Mouse (Mus musculus): Measurements from ENCODE around the gene Ankrd11.
A peak's percentile ranks its signal among the peaks of the same experiment; 100 is the strongest.

Ankrd11 gene

DNA sequence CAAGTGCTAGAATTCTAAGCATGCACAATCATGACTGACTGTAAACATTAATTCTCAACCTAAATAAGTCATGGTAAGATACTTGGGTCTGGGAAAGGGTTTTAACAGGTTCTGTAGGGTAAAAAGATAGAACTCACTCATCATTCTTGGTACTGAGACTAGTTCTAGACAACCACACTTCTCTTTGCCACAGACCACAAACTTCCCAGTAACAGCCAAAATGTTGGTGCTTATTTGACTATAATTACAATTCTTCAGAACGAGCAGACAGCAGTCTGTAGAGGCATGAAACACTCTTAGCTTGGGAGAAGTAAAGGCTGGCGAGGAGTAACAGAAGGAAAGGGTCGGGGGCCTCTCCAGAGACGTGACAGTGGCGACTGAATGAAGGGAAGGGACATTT is 80.0 kb downstream of the Ankrd11 start:
- no peak for DNase-seq (ENCODE audit: low spot score in 2 of 2)

- no peak for DNase-seq (ENCODE audit: low spot score in 2 of 2)
Measured at GRCm38 (mm10) chr8:122961458-122961857, 80.6 kb downstream of the Ankrd11 start.

GRCm38 (mm10) chr8:122960932-122961331 is 81.1 kb downstream of the Ankrd11 start:
- no peak for DNase-seq (ENCODE audit: low spot score in 2 of 2)

DNA sequence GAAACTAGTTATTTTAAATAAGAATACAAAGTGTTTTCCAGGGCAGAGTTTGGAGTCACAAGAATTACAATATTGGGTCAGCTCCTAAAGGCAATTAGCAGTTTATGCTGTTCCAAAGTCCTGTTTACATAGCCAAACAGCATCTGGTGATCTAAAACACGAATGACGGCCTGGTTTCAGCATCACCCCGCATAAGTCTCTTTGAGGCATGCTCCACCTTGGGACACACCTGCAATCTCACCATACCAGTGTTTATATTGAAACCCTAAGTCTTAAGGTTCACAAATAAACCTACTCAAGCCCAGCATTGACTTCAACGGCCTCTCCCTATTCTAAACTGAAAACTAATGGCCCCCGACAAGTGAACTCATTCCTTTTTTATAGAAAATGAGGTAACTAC is 81.8 kb downstream of the Ankrd11 start:
- no peak for DNase-seq (ENCODE audit: low spot score in 2 of 2)

DNA sequence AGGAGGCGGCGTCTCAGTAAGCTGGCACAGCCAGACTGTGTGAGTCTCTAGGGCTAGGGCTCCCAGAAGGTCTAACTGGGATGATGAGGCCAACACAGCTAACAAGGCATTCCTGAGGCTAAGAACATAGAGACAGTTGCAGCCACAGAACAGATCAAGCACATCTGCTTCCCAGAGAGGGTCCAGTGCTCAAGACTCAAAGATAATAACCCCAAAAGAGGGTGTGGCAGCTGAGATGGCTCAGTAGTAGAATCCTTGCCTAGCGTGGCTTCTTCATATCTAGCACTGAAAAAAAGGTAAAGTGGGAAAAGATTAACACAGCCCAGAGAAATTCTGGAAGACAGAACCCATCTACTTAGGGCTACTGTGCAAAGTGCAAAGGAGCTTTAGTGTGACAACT is 86.1 kb downstream of the Ankrd11 start:
- no peak for DNase-seq (ENCODE audit: low spot score in 2 of 2)

- DNase-seq (ENCODE audit: low spot score in 2 of 2): no peak
Measured at GRCm38 (mm10) chr8:122955195-122955594, 86.9 kb downstream of the Ankrd11 start.

DNA sequence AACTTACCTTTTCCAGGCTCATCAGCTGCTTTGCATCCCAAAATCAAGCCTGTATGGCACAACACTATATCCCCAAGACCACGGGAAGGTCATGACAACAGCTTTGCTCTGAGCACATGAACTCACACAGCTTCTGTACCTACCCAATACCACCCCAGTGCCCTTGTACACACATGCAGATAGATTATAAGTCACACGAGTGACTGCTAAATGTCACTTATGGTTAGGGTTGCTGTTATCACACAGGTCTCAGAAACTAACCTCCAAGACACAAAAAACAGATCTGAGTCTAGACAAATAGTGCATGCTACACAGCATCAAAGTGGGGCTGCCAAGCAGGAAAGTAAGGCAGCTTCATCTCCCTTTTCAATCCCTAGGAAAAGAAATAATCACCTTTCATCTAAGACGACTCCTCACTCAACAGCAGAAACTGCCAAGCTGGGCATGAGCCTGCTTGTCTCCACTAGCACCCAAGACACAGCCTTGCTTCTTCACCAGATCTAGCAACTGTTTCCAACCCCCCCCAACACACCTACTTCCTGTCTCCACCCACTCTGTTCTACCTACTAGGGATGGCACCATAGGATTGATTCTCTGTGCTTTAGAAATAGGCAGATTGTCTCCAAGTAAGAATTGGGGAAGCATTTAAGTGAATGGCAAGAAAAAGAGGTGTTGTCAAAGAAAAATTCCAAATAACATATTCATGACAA is 87.8 kb downstream of the Ankrd11 start:
- no peak for DNase-seq (ENCODE audit: low spot score in 2 of 2)

DNA sequence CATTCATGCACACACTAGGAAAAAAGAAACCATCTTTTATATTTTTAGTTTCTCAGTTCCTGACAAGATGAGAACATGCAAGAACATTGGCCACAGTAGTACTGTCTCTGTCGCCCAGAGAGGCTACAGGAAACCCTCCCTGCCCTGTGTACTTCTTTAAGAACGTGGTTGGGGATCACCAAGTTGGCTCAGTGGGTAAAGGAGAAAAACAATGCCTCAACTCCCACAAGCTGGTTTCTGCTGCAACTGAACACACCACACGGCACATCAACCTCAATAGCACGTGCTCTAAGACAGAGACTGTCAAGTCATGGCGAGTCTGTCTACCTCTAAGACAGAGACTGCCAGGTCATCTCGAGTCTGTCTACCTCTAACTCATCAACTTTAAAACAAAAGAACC is 89.0 kb downstream of the Ankrd11 start:
- no peak for DNase-seq (ENCODE audit: low spot score in 2 of 2)

- no peak for DNase-seq (ENCODE audit: low spot score in 2 of 2)
Measured at GRCm38 (mm10) chr8:122951456-122951855, 90.6 kb downstream of the Ankrd11 start.

- no peak for DNase-seq (ENCODE audit: low spot score in 2 of 2)
Measured at GRCm38 (mm10) chr8:122949701-122950100, 92.4 kb downstream of the Ankrd11 start.

DNA sequence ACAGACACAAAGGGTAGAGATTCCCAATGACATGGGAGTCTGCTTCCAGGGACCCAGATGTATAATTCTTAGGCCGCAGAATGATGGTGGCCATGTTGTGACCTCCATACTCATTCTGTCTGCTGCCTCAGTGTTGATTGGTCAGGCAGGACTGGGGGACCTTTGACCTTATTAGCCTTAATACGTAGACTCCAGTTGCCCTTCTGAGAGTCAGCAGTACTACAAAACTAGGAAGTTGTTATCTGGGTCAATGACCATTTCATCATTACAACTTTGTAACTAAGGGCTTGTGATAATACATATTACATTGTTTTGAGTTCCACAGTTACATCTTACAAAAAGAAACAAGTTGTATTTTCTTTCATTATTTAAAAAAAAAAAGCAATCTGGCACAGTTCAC is 96.3 kb downstream of the Ankrd11 start:
- DNase-seq (ENCODE audit: low spot score in 2 of 2): no peak

DNA sequence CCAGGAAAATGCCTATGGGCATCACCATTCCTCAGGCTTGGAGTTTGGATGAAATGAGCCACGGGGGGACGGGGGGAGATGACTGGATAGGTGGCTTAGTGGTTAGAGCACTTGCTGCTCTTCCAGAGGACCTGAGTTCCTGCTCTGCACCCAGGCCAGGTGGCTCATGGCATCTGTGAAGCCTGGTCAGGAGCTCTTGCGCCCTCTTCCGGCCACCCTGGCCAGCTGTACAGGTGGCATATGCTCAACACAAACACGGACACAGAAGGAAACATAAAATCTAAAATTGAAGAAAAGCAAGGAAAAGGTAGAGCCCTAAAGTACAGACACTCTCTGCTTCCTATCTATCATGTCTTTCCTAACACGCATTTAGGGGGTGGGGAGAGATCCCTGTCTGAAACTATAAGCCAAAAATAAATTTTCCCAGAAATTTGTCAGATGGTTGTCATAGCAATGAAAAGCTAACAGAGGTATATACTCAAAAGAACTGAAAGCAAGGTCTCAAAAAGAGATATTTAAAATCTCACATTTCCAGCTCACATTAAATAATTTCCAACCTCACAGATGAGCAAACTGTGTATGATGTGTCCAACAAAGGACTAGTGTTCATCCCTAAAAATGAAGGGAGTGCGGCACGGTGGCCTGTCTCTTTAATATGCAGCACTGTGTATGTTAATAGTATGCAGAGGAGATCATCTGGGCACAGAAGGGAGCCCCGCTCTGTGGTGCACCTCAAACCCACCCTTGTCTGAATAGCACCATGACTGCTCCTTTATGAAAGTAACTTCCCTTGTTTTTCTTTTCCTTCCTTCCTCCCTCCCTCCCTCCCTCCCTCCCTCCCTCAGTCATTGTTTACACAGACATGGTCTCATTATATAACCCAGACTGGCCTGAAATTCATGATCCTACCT is 99.0 kb downstream of the Ankrd11 start:
- DNase-seq (ENCODE audit: low spot score in 2 of 2): no peak

DNA sequence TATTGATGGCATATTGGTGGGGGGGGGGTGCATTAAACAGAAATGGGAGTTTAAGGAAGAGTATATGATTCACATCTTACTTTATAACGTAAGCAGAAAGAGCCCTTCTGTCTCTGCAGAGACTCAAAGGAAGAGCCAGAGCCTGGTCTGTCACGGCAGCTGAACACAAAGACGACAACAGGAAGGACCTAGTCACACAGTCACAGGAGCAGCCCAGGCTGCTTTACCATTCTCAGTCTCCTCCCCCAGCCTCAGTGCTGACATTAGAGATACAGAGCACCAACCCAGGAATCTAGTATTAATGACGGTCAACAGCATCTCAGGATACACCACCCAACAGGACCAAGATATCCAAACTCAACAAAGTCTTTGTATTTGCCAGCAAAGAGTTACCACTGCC is 103.5 kb downstream of the Ankrd11 start:
- peak in 1 of 2 experiments; percentile 48 for DNase-seq (ENCODE audit: low spot score in 2 of 2)

- no peak for DNase-seq (ENCODE audit: low spot score in 2 of 2)
Measured at GRCm38 (mm10) chr8:122938170-122938569, 103.9 kb downstream of the Ankrd11 start.

- DNase-seq (ENCODE audit: low spot score in 2 of 2): no peak
Measured at GRCm38 (mm10) chr8:122937545-122938053, 104.5 kb downstream of the Ankrd11 start.

- no peak for DNase-seq (ENCODE audit: low spot score in 2 of 2)
Measured at GRCm38 (mm10) chr8:122935912-122936311, 106.2 kb downstream of the Ankrd11 start.

GRCm38 (mm10) chr8:122935118-122935517 is 107.0 kb downstream of the Ankrd11 start:
- no peak for DNase-seq (ENCODE audit: low spot score in 2 of 2)

DNA sequence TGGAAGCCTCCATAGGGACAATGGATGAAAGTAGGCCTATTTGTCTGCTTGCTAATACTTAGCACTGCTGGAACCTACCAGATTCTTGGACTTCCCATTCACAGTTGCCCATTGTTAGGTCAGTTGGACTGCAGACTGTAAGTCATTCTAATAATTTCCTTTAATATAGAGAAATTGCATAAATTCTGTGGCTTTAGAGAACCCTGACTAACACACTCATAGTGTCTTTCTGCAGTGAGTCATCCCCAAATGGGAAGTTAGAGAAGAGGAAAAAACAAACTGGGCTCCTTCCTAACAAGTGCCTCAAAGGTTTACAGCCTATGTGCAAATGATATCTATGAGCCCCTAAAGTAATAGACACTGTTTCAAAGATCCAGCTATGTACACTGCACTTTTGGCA is 108.1 kb downstream of the Ankrd11 start:
- DNase-seq (ENCODE audit: low spot score in 2 of 2): no peak

DNA sequence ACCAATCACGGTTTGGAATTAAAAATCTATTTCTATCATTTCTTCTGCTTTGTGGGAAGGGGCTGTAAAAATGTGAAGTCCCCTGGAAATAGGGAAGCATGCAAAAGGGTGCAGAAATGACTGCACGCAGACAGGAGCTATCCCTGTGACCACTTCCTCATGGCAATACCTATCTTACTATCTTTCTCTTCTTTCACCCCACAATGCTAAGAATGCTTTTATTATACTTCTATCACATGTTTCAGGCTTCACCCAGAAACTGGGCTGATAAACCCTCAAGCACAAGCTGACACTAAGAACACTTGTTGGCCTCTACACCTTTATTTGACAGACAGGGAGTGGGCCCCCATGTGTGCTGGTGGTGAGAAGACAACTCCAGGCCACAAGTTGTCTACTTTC is 109.5 kb downstream of the Ankrd11 start:
- no peak for DNase-seq (ENCODE audit: low spot score in 2 of 2)

DNA sequence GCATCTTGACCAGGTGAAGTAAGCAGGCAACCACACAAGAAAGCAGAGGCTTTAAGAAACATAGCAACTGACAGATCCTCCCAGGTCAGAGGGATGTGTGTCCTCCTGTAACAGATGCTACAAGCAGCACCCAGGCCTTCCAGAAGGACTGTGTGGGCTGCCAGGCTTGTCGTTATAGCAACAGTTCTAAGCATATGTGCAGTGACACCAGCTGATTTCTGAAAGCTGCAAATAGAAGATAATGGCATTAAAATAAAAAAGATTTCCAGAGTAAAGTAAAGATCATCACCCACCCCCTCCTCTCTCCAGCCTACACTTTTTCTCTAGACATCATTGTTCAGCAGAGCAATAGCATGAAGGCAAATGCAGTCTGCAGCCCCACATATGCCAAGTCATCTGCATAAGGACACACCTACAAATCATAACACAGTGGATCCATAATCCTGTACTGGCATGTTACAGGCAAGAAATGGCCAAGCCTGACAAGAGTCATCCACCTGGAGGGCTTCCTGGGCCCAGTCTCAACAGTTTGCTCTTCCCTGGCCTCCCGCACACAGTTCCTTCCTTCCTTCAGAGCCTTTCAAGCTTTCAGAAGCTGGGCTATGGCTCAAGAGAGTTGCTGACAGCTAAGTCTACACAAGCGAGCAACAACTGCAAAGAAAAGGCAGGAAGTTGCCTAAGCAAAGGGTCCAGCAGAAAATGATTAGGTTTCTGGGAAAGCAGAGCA is 110.1 kb downstream of the Ankrd11 start:
- DNase-seq (ENCODE audit: low spot score in 2 of 2): no peak

DNA sequence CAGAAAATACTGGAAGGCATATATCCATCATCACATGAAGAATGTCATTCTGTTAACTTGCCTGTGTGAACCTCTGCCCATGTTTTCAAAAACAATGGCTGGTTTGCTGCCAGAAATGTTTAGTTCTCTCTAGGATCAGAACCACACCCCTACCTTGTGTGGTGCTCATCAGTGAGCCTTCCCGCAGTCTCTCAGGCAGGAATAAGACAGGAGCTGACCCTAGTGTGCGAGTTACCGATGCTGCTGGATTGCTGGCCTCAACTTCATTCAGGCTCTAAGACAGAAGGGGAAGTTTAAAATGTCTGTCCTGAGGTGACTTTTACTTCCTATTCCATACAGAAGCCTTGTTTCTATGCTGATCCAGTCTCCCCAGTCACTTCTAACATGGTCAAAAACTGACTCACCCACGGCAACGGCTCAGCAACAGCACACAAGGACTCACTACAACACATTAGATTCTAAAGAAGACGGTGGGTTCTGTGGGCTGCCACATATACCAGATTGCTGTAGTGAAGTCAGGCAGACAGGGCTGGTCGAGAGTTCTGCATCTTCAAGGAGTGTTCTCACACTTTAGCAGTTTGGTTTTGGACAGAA is 113.3 kb downstream of the Ankrd11 start:
- DNase-seq (ENCODE audit: low spot score in 2 of 2): no peak

GRCm38 (mm10) chr8:122927841-122928240 is 114.2 kb downstream of the Ankrd11 start:
- DNase-seq (ENCODE audit: low spot score in 2 of 2): no peak
